Mouse (Mus musculus) 416B (cell line): ENCODE data around the gene Padi2.
A peak's percentile ranks its signal among the peaks of the same experiment; 100 is the strongest.

Experiments used
- DNase-seq: peaks from one replicate; pipeline ENCODE4 v3.0.0; 2011; ENCODE audit warnings: low read depth

Gene Padi2

DNA sequence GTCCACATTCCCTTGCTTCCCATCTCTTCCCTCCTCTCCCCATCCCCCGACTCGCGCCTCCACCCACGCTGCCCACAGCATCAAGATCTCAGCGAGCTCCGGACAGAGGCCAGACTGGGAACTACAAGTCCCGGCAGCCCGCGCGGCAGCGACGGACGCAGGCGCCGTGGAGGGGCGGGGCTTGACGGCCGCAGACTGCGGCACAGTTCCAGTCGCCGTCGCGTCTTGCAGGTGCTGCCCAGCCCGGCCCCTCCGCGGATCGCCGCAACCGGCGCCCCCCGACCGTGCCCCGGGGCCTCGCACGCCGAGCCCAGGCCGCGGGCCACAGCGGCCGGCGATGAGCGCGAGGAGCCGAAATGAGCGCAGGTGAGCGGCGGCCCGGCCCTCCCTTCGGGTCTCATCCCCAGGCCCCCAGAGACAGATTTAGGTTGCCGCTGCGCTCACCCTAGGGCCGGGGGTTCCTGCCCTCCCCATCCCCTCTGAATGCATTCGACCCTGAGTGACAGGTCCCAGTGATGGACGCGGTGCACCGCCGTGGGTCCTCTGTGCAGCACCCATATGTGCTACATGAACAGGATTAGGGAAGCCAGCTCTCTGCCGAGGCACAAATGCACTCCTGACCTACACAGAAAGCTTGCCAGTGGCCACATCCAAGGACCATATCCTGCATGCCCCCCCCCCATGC is 80.7 kb downstream of the Padi2 start, which contains the start of gene Atp13a2:
Gene Atp13a2, plus strand, starts transcription at position 163 of the 685 bp plus-strand sequence.
- DNase-seq: peak; percentile 78

DNA sequence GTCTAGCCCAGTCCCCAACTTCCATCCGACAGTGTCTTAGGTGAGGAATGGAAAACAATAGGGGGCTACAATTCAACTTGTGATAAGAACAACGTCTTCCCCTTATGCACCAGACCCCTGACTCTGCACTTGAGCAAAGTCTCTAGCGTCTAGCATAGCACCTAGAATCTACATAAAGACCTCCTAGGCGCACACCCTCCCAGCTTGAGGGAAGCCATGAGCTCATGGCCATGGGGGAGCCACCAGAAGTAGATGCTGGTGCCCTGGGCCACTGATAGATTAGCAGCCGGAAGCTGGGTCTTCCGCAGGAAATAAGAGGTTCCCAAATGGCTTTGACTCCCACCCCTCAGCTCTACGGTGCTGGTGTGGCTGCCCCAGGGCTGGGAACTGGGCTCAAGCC is 81.3 kb downstream of the Padi2 start:
- peak; percentile 87 for DNase-seq

DNA sequence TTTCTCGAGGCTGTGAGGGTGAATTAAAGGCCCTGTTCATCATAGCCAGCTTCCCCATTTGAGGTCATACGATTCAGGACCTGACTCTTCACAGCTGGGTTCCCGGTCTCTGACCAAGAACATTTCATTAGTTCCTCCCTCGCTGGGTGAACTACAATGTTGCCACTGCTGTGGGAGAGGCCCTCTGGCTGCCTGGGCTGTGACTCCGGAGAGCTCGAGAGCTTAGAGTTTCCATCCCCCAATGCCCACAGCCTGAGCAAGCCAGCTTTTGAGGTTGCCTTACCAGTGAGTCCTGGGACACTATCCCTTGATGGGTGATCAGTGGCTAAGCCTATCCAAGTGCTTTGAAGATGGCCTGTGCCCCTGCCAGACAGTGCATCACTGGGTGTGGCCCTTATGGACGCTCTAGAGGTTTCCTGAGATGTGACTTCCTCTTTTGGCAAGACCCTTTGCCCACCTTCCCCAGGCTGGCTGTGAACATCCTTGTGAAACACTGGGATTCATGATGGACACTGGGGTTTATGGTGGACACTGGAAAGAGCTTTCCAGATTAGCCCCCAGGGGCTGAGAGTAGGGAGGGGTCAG is 82.7 kb downstream of the Padi2 start:
- peak; percentile 60 for DNase-seq

DNA sequence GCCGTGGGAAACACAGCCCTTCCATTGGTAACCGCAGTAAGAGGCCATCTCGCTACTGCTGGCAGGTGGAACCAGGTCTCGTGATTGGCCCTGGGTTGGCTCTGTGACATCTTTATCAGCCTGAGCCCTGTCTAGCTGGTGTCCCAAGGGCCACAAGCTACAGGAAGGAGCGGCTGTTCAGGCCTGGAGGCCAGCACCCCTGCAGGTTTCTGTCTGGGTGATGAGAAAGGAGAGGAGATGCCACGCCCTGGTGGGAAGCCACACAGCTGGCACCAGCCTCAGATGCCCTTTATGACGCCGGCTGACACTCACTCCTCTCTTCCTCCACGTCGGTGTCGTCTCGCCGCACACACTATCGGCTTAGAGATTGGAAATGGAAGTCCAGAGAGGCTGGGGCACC is 83.3 kb downstream of the Padi2 start:
- DNase-seq: no peak

DNA sequence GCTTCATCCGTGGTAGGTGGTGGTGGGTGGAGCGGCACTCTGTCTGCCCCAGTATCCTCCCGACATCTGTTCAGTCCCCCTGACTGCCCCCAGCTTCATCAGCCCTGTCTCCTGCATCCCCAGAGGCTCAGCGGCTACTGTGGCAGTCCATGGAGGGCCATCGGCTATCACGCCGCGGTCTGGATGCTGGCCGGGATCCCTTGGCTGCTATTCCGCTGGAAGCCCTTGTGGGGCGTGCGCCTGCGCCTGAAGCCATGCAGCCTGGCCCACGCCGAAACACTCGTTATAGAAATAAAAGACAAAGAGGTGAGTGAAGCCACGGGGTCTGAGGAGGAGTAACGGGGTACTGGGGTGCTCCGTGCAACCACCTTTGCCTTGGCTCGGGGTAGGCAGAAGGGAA is 86.1 kb downstream of the Padi2 start:
- no peak for DNase-seq

DNA sequence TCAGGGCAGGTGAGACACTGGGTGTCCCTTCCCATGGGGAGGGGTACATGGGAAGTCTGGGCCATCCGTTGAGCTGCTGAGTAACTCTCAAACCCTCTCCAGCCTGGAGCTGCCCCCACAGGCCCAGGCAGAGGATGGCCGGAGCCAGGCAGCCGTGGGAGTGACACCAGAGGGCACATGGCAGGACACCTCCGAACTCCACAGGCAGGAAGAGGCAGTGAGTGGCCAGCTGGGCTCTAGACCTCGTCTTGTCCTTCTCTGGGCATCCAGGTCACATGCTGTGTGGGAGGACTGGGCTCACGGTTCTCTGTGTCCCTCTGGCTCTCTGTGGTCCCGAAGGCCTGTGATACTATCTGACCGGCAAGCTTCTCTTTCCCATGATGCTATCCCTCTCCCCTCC is 87.7 kb downstream of the Padi2 start:
- DNase-seq: no peak

DNA sequence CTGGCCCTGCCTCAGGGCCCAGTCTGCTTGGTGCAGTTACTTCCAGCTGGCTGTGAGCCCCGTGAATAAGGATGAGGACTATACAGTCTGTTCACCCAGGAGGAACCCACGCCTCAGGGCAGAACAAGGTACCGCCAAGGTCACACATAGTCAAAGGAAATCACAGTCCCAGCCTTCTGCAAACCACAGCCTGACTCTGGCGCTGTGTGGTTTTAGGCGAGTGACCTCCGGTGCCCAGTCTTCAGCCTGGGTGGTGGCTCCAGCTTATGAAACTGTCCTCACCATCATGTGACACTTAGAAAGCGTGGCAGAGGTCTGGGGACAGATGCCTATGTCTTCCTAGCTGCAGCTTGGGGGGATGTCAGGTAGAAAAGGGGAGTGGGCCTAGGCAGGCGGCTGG is 89.7 kb downstream of the Padi2 start:
- peak; percentile 75 for DNase-seq

DNA sequence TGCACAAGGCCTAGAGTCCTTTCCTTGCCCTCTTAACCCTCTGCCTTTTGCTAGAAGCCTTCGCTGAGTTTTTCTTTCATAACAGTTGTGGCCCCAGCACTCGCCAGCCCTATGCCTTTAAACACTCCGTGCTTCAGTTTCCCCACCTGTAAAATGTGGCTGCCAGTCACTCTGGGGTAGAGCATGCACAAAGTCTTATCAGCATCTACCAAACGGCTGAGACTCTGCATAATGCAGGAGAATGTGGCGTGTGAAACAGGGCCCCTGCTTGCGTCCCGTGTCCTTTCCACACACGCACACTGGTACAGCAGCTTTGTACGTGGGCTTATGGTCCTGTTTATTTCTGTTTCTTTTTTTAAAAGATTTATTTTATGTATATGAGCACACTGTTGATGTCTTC is 90.7 kb downstream of the Padi2 start:
- no peak for DNase-seq
